Mouse (Mus musculus) thymus, postnatal 0 days (tissue): Measurements from ENCODE around the gene Chfr. TPM values are rescaled to one million over a fixed set of nuclear protein-coding genes. Genes with fewer than 3 reads are reported as not detected.

ENCODE experiments used
- DNase-seq: peaks from one replicate; pipeline ENCODE4 v3.0.0-alpha.2; 2015; ENCODE audit warnings: low spot score
- polyA plus RNA-seq: library from polyadenylated mRNA; unstranded; fragments of >200 nt; fragmentation: Nextera tagmentation; extraction: Ambion mirVana; gene quantifications from 2 replicates; pipeline ENCODE4 v1.2.1, GENCODE M21; 2015

The Chfr gene
- polyA plus RNA-seq, result 75.1 and 82.2 TPM in 2 replicates

DNA sequence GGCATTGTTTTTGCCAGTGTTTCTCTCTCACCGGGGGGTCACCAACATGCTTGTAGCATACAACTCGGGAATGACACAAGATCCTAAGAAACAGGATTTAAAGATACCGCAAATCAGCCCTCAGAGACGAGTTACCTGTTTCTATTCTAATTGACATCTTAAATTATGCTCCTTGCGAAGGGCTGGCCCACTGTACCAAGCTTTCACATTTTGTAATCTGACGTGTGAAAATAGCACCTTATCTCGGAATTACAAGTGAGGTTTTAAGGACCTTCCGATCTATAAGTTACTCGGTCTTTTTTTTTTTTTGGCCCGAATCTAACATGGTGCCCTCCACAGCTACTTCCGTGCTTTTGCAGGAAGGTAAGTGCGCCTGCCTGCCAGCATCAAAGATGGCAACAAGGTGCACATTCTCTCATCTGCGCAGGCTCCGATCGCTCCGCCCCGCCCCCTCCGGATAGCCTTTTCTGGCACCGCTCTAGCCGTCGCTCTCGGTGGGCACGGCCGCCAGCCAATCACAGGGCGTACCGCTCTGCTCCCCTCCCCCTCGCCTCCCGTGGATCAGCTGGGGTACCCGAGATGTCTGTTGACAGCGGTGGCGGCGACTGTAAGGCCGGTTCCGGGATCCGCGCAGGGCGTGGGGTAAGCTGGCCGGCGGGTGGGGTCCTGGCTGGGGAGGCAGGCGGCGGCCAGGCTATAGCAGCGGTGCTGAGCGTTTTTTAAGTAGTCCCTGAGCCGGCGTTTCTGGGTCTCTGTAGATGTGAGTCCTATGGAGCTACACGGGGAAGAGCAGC is at the start of gene Chfr:
Gene Chfr (plus strand): TSS at position 550 of the 794 bp plus-strand sequence.
- peak; percentile 99 for DNase-seq

DNA sequence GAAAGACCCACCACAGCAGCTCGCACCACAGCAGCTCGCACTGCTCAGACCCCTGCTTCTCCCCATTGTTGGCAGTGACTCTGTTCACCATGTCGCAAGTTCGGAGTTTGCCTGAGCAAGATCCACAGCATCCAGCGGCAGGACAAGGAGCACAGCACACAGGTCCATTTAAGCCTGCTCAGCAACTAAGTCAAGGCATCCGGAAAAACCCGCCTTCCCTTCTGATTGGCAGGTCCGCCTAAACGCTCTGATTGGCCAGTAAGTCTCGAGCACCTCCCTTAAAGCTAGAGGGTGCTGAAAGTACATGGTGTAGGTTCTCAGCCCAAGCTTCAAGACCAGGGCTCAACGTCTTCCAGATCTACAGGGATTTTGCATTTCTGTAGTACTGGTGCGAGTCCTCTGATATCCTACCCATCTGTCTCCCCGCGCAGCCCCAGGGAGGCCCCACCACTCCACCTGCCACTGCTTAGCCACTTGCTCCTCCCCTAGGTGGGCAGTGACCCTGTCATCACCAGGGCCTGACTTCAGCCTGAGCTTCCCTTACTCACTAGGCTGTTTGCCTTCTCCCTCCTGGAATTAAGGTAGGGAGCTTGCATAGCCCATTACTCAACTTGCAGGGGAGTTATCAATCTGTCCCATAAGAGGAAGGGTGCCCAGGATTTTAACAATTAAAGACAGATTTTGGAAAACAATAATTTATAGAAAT is 49.3 kb upstream of the Chfr start:
- no peak for DNase-seq

DNA sequence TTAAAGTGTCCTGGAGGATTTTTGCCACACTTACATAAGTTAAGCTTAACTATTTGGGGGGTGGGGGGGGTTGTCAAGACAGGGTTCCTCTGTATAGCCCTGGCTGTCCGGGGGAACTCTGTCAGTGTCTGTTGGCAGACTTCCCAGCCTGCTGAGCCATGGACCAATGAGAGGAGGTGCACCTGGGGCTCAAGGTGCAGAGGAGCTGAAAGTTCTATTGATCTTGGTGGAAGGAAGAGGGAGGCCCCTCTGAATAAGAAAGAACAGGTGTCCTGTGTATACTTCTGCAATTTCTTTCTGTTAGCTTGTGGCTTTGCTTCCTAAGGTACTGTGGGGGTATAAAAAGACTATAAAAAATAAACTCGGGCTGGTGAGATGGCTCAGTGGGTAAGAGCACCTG is 44.1 kb upstream of the Chfr start:
- DNase-seq, result peak; percentile 74

- DNase-seq, result peak; percentile 93
Observed at GRCm38 (mm10) chr5:110094030-110094846, 41.4 kb upstream of the Chfr start, which contains the start of gene Gm35315. TSS of gene Gm35315 (minus strand) at chr5:110094420.

DNA sequence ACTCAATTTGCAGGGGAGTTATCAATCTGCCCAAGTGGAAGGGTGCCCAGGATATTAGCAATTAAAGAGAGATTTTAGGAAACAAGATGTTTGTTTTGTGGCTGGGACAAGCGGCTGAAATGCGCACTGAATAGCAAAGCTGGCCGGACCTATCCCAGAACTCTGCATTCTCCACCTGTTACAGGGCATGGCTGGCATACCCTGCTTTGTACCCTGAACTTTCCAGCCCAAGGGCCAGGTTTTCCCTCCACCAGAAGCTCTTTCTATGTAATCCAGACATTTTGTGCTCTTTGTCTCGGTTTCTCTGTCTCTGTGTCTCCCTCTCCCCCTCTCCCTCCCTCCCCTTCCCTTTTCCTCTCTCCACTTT is 40.8 kb upstream of the Chfr start:
- no peak for DNase-seq

DNA sequence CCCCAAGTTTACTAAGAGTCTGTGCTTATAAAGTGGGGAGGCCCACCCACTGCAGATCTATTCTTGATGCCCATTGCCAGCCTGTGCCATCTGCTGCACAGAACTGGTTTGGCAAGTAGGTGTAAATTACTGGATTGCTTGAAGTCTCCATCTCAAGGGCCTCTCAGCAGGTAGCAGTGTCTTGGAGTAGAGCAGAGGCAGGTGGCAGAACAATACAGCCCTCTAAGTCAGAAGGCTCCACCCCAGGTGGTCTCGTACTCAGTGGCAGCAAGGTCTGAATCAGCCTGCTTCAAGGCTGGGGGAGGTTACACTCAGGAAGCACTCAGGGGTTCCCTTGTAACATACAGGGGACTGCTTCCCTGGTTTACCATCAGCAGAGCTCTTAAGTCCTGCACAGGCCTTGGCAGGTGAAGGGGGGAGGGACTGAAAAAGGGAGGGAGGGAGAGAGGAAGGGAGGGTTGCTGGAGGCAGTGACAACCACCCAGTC is 36.6 kb upstream of the Chfr start:
- DNase-seq, result peak; percentile 68

DNA sequence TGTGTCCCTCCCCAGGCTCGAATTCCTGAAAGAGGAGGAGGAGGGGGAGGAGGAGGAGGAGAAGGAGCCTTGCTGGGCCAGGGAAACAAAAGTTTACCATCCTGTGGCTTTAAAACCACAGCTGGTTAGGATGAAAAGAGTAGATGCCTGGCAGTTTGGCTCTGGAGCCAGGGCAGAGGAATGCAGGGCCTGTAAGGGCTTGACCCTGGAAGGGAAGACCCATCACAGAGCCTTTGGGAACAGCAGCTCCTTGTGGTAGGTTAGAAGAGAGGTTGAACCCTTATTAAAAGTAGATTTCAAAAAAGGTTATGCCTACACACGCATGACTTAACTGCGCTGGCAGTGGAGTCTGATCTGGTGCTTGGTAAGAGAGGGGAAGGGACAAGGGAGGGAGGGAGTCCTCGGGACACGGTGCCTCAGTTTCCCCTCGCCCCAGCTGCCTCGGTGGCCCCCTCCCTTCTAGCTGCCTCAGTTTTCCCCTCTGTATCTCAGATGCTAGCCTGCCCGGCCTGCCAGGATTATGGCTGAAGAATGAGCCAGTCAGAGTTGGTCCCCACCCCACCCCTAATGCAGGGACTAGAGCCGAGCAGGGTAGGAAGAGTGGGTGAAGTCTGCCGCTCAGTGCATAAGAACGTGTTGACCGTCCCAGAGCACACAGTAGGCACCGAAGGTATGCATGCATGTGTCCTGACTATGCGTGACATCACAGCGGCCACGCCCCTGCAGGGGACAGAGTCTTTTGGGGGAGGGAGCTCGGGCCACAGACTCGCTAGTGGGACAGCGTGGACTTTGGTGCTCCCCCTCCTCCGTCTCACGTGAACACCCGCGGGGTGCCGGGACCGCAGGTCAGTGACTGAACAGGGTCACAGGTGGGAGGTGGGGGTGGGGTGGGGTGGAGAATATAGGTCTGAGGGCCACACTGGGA is 35.7 kb upstream of the Chfr start, which contains the start of gene Plcxd1:
Gene Plcxd1 (plus strand): TSS at position 314 of the 925 bp plus-strand sequence.
- DNase-seq, result peak; percentile 40

DNA sequence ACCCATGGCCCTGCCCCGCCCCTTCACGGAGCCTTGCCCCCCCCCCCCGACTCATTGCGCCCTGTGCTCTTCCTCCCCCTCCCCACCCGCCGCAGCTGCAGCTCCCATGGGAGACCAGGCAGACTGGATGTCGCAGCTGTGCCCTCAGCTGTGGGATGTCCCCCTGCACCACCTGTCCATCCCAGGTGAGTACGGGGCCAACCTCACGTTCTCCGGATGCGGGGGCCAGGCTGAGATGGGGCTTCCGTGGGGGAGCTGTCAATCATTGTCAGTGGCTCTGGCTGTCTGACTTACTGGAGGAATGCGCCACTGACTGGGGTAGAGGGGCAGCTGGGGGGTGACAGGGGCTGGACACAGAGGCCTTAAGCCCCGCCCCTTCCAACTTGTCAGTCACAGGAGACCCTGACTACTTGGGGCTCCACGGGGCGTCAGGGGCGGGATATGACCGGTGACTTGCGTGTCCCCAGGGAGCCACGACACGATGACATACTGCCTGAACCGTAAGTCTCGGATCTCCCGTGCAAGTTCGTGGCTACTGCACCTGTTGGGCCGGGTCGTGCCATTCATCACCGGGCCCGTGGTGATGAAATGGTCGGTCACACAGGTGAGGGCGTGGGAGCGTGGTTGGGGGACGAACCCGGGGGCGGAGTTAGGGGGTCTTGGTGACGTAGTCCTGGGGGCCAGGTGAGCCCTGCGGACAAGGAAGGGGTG is 34.6 kb upstream of the Chfr start:
- peak; percentile 73 for DNase-seq

- peak; percentile 34 for DNase-seq
Observed at GRCm38 (mm10) chr5:110101716-110102347, 33.8 kb upstream of the Chfr start.

DNA sequence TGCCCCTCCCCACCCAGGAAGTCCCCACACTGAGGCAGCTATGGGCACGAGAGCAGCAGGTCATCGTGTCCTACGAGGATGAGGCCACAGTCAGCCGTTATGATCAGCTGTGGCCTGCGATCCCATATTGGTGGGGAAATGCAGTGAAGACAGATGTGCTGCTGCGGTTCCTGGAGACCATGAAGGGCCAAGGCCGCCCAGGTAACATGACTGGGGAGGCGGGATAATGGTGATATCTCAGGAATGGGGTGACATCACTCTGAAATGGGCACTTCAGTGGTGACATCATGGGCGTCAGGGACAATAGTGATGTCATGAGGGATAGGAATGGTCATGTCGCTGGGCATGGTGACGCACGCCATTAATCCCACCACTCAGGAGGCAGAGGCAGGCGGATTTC is 33.2 kb upstream of the Chfr start:
- no peak for DNase-seq

DNA sequence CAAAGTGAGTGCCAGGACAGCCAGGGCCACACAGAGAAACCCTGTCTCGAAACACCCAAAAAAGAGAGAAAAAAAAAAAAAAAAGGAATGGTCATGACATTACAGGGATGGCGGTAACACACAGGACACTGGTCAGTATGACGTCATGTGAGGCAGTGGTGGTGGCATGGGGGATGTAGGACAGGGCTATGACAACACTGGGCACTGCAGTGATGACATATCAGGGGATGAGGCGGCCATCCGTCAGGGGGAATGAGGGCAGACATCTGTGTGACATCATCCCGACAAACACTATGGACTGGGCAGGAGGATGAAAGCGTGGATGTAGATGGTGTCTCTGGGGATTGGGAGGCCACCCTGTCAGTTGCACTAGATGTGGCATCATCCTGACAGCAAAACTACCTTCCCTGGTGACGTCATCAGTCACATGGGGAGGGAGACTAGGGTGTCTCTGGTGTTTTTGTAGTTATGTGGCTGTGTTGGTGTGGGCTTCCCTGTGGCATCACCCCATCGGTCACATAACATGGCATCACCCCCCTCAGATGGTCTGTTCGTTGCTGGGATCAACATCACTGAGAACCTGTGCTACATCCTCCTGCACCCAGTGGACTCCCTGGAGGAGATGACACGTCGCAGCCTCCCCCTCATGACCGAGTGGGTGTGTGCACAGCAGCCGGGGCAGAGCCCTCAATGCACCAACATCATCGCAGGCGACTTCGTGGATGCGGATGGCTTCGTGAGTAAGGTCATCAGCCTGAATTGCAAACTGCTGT is 32.6 kb upstream of the Chfr start:
- no peak for DNase-seq

DNA sequence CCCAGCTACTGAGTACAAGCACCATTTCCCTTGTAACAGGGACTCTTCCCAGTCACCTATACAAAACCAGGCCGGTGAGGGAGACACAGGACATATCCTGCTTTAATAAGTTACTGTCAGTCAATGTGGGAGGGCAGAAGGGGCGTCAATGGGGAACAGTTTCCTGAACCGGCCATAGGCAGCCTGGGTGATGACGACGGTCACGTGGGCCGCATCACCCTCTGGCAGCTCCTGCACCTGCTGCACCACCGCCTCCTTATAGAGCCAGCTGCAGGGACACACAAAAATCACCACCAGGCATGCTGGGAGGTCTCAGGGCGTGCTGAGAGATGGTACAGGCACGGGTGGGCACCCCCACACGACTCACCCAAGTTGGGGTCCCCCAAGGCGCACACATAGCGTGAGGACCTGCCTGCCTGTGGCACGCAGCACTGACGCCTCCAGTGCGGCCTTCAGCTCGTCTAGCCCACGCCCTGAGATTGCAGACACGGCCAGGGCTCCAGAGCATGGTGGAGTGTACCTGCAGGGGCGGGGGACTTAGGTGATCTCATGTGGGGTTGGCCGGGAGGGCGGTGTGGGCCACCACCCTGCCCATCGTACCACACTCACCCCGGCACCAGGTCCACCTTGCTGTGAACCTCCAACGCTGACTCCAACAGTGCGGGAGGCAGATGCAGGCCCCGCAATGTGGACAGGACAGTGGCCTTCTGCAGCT is 31.6 kb upstream of the Chfr start:
- DNase-seq, result no peak

- no peak for DNase-seq
Observed at GRCm38 (mm10) chr5:110104616-110105380, 30.8 kb upstream of the Chfr start.

- DNase-seq, result no peak
Observed at GRCm38 (mm10) chr5:110106140-110106871, 29.3 kb upstream of the Chfr start.

DNA sequence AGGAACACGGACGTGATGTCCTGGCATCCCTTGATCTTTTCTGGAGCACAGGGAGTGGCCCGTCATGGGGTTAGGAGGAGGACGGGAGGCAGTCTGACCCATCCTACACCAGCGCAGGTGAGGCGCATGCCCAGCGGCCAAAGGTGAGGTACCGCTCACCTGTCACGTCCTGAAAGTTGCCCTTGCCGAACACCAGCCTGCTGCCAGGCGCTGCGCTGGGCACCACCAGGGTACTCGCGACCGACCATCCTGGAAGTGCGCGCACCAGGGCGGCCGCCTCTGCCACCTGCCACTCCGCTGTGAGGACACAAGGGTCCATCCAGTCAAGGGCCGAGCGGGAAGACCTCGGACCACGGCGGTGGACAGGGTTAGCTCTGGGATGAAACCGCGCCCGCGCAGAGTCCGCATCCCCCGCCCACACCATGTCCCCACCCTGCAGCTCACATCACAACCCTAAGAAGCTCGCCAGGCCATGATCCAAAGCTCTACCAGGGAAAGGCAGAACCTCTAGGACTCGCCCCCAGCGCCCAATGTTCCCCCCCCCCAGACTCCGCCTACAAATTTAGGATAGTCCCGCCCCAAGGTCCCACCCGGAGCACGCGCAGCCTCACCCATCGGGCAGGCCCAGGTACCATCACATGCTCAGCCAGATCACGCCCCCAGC is 28.6 kb upstream of the Chfr start:
- DNase-seq, result no peak
